Mouse (Mus musculus) ES-E14 (cell line): Measurements from ENCODE around the gene Lin28b. TPM values are rescaled to one million over a fixed set of nuclear protein-coding genes. Genes with fewer than 3 reads are reported as not detected.

Experiments
- DNase-seq: peaks from one replicate; pipeline ENCODE4 v3.0.0-alpha.2; 2013; ENCODE audit warnings: low read depth, low spot score
- H3K27ac ChIP-seq: 2 replicates; pipeline ENCODE4 v1.5.1; 2012; ENCODE audit warnings: low read depth, mild to moderate bottlenecking, low read length, moderate library complexity, mixed read lengths; ENCODE audit not compliant: poor library complexity, insufficient read depth, severe bottlenecking
- H3K36me3 ChIP-seq: 2 replicates; pipeline ENCODE4 v1.6.1; 2012; ENCODE audit warnings: mild to moderate bottlenecking, low read length, moderate library complexity, mixed read lengths; ENCODE audit not compliant: control insufficient read depth, poor library complexity, insufficient read depth, severe bottlenecking
- H3K4me1 ChIP-seq, 2 experiments: fragments of 150-350 bp in 1 of 2; sonication (generic) in 1 of 2; 2 replicates each; pipeline ENCODE4 v1.6.1; 2012; ENCODE audit warnings: low read length in 2 of 2, mild to moderate bottlenecking in 1 of 2, mixed read lengths in 1 of 2; ENCODE audit not compliant: control insufficient read depth in 2 of 2, insufficient read depth in 2 of 2, poor library complexity in 1 of 2
- H3K4me3 ChIP-seq, 2 experiments: fragments of 150-350 bp in 1 of 2; sonication (generic) in 1 of 2; 2 replicates each; pipeline ENCODE4 v1.5.1; 2012; ENCODE audit warnings: low read length in 2 of 2, low read depth in 1 of 2, mild to moderate bottlenecking in 1 of 2, mixed read lengths in 1 of 2; ENCODE audit not compliant: insufficient read depth in 1 of 2, poor library complexity in 1 of 2, severe bottlenecking in 1 of 2
- H3K9ac ChIP-seq: 2 replicates; pipeline ENCODE4 v1.6.1; 2012; ENCODE audit warnings: low read depth, mild to moderate bottlenecking, low read length, mixed read lengths; ENCODE audit not compliant: poor library complexity, insufficient read depth, severe bottlenecking
- H3K9me3 ChIP-seq: fragments of 150-350 bp; sonication (generic); 2 replicates; pipeline ENCODE4 v1.6.1; 2012; ENCODE audit warnings: low read depth, mild to moderate bottlenecking, low read length; ENCODE audit not compliant: control insufficient read depth, insufficient read depth
- CHD2 ChIP-seq: IDR thresholded peaks from 2 replicates; pipeline ENCODE4 v1.6.1; 2014; ENCODE audit warnings: mild to moderate bottlenecking, low read depth, low read length, inconsistent platforms
- HCFC1 ChIP-seq: IDR thresholded peaks from 2 replicates; pipeline ENCODE4 v1.6.1; 2012; ENCODE audit warnings: low read length, inconsistent platforms, borderline replicate concordance; ENCODE audit not compliant: insufficient read depth
- MAFK ChIP-seq: IDR thresholded peaks from 2 replicates; pipeline ENCODE4 v1.6.1; 2014; ENCODE audit warnings: mild to moderate bottlenecking, low read depth, low read length, inconsistent platforms; ENCODE audit not compliant: insufficient read depth
- ZC3H11A ChIP-seq: IDR thresholded peaks from 2 replicates; pipeline ENCODE4 v1.6.1; 2012; ENCODE audit warnings: low read depth, mild to moderate bottlenecking, inconsistent platforms, low read length, borderline replicate concordance
- ZNF384 ChIP-seq: IDR thresholded peaks from 2 replicates; pipeline ENCODE4 v1.6.1; 2012; ENCODE audit warnings: low read depth, low read length, inconsistent platforms
- in situ Hi-C, 2 experiments: fragments of 600-800 bp; cut with MboI; formaldehyde crosslinking; loops; one replicate each; pipeline ENCODE4 v1.15.1; 2025; ENCODE audit warnings: low sequenced_read_pairs in 2 of 2, inconsistent platforms in 1 of 2; ENCODE audit not compliant: unreplicated experiment in 2 of 2
- total RNA-seq: library from RNA; depleted of rRNA; stranded (reverse); fragments of 300-350 nt; gene quantifications from 2 replicates; pipeline ENCODE4 v1.2.3, GENCODE M21; 2012

Gene Lin28b
- total RNA-seq, 1 experiment: 26.9 TPM

- no peak overlapping the region for H3K4me3 ChIP-seq
- no peaks in the 10 kb centered on the region for H3K9me3 ChIP-seq
- in situ Hi-C loops: no loop called here
- DNase-seq: no peak
- TF ChIP-seq CHD2: no peak
- TF ChIP-seq ZNF384: no peak
- no peak for TF ChIP-seq ZC3H11A
- TF ChIP-seq MAFK: no peak
- no peak for TF ChIP-seq HCFC1
- H3K9ac ChIP-seq: no peak overlapping the region
- no peaks in the 10 kb centered on the region for H3K36me3 ChIP-seq
- no peak overlapping the region for H3K27ac ChIP-seq
- no peaks in the 10 kb centered on the region for H3K4me1 ChIP-seq
Observed at GRCm38 (mm10) chr10:45399702-45400243, 86.4 kb downstream of the Lin28b start.

GRCm38 (mm10) chr10:45398211-45398610 lies 88.0 kb downstream of the Lin28b start:
- no peaks in the 10 kb centered on the region for H3K4me1 ChIP-seq
- in situ Hi-C loops: no loop called here
- H3K4me3 ChIP-seq: no peak overlapping the region
- TF ChIP-seq ZC3H11A (no peak), ZNF384 (no peak), HCFC1 (no peak), MAFK (no peak), CHD2 (no peak)
- DNase-seq: no peak
- H3K9me3 ChIP-seq: no peaks in the 10 kb centered on the region
- no peaks in the 10 kb centered on the region for H3K36me3 ChIP-seq
- H3K9ac ChIP-seq: no peak overlapping the region
- no peak overlapping the region for H3K27ac ChIP-seq

- in situ Hi-C loops: loop anchor here in 1 of 2 experiments (10.0 kb wide), 2 partner anchors 422 to 532 kb away; no protein-coding TSS in a partner anchor
- H3K4me3 ChIP-seq: no peak overlapping the region
- no peaks in the 10 kb centered on the region for H3K9me3 ChIP-seq
- TF ChIP-seq CHD2: no peak
- no peak for TF ChIP-seq MAFK
- TF ChIP-seq ZNF384: no peak
- TF ChIP-seq ZC3H11A: no peak
- TF ChIP-seq HCFC1: no peak
- 0 out of 2 replicates have a peak overlapping the region, but pooled peaks have one; percentile 22 for H3K27ac ChIP-seq
- no peaks in the 10 kb centered on the region for H3K4me1 ChIP-seq
- H3K9ac ChIP-seq: no peak overlapping the region
- H3K36me3 ChIP-seq: no peaks in the 10 kb centered on the region
- DNase-seq: no peak
Observed at GRCm38 (mm10) chr10:45382637-45382958, 103.6 kb downstream of the Lin28b start.

GRCm38 (mm10) chr10:45381937-45382636 lies 104.1 kb downstream of the Lin28b start:
- no peak overlapping the region for H3K27ac ChIP-seq
- no peak overlapping the region for H3K9ac ChIP-seq
- DNase-seq: peak; percentile 9
- H3K4me1 ChIP-seq: no peaks in the 10 kb centered on the region
- in situ Hi-C loops: loop anchor here in 1 of 2 experiments (10.0 kb wide), 2 partner anchors 423 to 533 kb away; no protein-coding TSS in a partner anchor
- no peaks in the 10 kb centered on the region for H3K9me3 ChIP-seq
- TF ChIP-seq ZNF384 (no peak), CHD2 (no peak), ZC3H11A (0 out of 2 replicates have a peak, but pooled peaks have one; percentile 12)
- H3K36me3 ChIP-seq: no peaks in the 10 kb centered on the region
- no peak overlapping the region for H3K4me3 ChIP-seq
